Mouse (Mus musculus) thymus, postnatal 10 days (tissue): ENCODE results near the gene Gm47841.

ENCODE experiments used
- DNase-seq, 2 experiments: peaks; one replicate each; pipeline ENCODE4 v3.0.0; 2021; ENCODE audit warnings: low spot score in 2 of 2

Gm47841 gene

GRCm38 (mm10) chr15:101047194-101047555 lies at the start of gene Gm47841:
TSS of gene Gm47841 (minus strand) at chr15:101047397.
- no peak for DNase-seq

GRCm38 (mm10) chr15:101095392-101095791 lies 48.2 kb upstream of the Gm47841 start:
- DNase-seq, result no peak

DNA sequence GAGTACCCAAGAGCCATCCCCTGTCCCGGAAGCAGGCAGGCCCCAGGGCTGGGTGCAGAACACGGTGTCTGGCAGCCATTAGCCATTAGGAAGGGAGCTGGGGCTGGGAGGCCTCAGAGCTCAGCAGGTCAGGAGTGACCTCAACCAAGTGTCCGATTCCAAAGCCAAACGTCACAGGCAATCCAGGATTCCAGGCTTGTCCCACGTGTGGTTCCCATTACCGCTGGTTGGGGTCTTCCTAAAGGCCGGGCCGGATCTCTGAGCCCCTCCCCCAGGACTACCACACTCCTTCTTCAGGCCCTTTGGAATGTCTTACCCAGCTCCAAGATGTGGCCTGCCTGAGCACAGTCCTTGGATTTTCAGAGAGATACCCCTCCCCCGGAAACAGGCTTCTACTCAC lies 47.8 kb upstream of the Gm47841 start:
- DNase-seq, result no peak

GRCm38 (mm10) chr15:101093988-101094387 lies 46.8 kb upstream of the Gm47841 start:
- no peak for DNase-seq

- DNase-seq, result no peak
Observed at GRCm38 (mm10) chr15:101092829-101093648, 45.8 kb upstream of the Gm47841 start.

DNA sequence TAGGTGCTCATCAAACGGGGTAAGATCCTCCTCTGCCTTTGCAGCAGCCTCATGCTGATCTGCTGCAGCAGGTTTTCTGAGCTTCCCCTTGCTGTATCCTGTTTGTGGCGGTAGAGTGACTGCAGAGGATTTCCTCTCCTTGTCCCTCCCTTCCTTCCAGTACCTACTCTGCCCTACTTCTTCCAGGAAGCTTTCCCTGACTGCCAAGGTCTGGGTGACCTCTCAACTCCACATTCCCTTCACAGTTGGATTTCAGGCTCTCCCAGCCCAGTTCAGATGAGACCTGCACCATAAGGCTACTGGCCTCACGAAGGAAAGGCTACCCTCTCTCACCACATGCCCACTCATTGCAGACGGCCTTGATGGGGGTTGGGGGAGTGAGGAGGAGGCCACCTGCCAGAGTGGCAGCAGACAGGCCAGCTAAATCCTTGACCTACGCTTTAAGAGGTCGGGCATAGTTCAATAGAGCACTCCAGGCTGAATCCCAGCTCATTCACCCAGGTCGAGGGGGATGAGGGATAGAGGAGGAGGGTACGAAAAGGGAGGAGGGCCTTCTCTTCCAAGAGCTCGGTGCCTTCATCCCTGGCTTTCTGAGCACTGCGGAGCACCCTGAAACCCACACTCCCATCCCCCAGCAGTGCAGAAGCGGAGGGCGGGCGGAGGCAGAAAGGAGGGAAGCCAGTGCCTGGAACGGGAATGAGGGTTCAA lies 45.1 kb upstream of the Gm47841 start:
- DNase-seq, result no peak

GRCm38 (mm10) chr15:101091551-101091950 lies 44.4 kb upstream of the Gm47841 start:
- DNase-seq, result no peak

- DNase-seq, result no peak
Observed at GRCm38 (mm10) chr15:101088291-101088690, 41.1 kb upstream of the Gm47841 start.

- no peak for DNase-seq
Observed at GRCm38 (mm10) chr15:101086956-101087355, 39.8 kb upstream of the Gm47841 start.

DNA sequence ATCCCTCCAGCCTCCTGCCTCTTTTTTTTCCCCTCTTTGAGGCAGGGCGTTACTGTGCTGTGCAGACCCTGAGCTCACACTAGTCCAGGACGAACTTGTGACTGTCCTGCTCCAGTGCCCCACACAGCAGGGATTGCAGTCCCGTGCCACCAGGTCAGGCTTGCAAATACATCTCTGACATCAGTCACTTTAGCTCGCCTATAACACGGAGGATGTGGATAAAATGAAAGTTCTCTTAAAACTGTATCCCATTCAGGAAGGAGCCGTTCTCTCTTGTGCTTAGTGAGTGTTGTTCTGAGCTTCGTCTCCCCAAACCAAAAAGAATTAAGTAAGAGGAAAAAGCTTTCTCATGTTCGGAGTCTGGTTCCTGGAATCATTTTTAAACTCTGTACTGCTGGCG lies 39.3 kb upstream of the Gm47841 start:
- DNase-seq, result no peak

- DNase-seq, result no peak
Observed at GRCm38 (mm10) chr15:101084499-101084898, 37.3 kb upstream of the Gm47841 start.

GRCm38 (mm10) chr15:101082236-101082635 lies 35.0 kb upstream of the Gm47841 start:
- DNase-seq, result no peak

DNA sequence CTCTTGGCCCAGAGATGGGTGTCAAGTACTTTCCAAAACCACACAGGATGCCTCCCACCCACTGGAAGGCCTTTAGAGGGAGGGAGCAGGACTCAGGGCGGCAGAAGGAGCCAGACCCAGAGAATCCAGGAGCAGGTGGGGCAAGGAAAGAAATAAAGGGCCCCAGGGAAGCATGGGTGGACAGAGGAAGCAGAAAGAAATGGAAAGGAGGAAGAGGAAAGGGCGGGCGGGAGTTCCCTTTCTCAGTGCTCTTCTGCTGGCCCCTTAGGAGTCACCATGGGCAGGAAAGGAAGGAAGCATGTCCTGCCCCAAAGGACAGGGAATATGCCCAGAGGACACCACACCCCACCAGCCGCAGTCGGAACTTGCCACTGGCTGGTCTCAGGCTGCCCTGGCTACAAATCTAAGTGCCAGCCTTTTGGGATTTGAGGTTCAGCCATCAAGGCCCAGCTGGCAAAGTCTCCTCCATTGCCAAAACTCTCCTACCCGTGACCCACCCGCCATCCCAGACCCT lies 33.9 kb upstream of the Gm47841 start:
- no peak for DNase-seq

GRCm38 (mm10) chr15:101080031-101080520 lies 32.9 kb upstream of the Gm47841 start:
- DNase-seq, result no peak

GRCm38 (mm10) chr15:101078731-101079156 lies 31.5 kb upstream of the Gm47841 start:
- DNase-seq, result no peak

GRCm38 (mm10) chr15:101077813-101078730 lies 30.9 kb upstream of the Gm47841 start, which contains the start of gene Fignl2:
TSS of gene Fignl2 (minus strand) at chr15:101078567.
- no peak for DNase-seq

GRCm38 (mm10) chr15:101077001-101077812 lies 30.0 kb upstream of the Gm47841 start:
- no peak for DNase-seq

DNA sequence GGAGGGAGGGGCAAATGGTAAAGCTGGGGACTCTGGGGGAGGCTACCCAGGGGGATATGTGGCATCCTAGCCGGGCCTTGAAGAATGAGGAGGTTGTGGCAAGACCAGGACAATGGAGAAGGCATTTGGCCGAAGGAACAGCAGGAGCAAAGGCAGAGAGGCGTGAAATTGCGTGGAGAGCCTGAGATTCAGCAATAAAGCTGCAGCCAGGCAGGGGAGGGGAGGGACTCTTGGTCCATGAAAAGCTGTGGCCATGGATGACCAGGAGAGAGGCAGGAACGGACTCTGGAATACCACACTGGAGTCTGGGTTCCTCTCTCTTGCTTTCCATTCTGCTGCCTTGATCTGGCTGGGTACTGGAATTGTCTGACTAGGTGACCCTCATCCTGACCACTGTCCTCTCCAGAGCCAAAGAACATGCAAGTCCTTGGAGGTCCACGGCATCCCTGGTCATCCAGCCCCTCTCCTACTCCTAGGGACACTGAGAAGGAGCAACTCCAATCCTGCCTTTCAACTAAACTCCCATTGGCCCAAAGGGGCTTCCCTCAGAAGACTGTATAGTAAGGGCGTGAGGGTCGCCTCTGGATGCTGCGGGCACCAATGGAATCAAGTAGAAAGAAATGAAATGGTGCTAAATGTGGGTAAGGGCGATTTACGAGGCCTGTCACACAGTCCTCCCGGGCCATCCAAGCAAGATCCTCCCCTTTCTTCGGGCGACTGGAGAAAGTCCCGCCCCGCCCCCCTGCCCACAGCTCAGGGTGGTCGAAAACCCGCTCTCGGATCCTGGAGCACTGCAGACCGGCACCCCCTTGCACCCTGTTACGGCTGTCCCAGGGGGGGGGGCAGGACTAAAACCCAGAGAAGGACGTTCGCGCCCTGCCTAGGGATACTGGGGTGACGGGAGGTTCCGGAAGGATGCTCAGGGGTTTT lies 29.1 kb upstream of the Gm47841 start:
- DNase-seq, result no peak

- DNase-seq, result no peak
Observed at GRCm38 (mm10) chr15:101075656-101076055, 28.5 kb upstream of the Gm47841 start.

DNA sequence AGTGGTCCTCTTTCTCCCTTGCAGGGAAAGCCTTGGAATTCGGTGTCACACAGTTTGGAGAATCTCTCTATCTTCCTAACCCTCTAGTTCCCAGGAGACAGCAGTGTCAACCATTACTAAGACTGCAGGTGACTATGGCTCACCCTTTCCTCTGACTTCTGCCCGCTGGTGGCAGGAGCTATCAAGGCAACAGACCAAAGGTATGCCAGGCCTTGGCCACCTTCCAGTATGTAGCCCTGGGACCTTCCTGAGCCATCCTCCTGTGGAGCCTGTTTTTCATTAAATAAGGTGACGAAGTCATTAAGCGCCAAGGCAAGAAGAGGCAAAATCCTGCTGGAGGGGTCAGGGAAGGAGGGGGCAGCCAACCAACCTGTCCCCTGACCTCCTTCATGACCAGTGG lies 28.0 kb upstream of the Gm47841 start:
- DNase-seq, result no peak
